Mouse (Mus musculus): Measurements from ENCODE around the gene Chchd1. TPM values are rescaled to one million over a fixed set of nuclear protein-coding genes. Genes with fewer than 3 reads are reported as not detected.

Chchd1 gene
- polyA plus RNA-seq, 1 experiment from 2014 or later, result 214 TPM

DNA sequence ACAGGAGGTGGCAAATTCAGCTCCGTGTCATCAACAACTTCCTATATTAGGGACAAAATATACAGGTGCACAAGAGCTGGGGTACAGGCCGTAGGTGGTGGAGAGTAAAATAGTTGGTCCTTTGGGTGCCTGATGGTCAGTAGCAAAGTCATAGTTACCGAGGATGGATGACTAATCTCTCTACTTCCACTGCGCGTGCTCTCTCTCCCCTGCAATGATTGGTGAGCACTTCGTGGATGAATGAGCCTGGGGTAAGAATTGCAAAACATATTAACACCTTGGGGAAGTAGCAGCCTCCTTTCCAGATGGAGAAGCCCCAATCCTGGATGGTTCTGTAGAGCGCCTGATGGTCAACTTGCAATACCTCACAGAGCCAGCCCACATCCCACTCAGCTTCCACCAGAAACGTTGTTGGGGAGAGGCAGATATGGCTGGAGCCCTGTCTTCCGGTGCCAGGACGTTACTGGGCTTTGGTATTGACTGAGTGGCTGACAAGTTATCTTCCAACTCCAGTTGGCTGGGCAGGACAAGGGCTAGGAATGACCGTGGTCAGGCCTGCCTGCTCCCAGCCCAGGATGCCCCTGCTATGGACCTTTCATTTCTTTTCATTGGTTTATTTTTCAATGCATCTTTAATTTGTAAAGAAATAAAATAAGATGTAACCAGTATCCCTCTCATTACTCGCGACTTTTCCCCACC lies 8.5 kb upstream of the Chchd1 start:
- no peaks in the 10 kb centered on the region for H3K9me3 ChIP-seq (ENCODE audit: control insufficient read depth, low read length)
- ATAC-seq (ENCODE audit: insufficient read depth, low FRiP score, low TSS enrichment) (peak; percentile 23; the same call in 1 of the 2 replicates), DNase-seq (ENCODE audit: low spot score) (peak; percentile 23)
- H3K4me3 ChIP-seq (ENCODE audit: low read depth, low read length), result peak overlapping the region; percentile 65
- peak overlapping the region; percentile 69 for H3K9ac ChIP-seq (ENCODE audit: low read length)
- H3K4me1 ChIP-seq (ENCODE audit: control insufficient read depth, insufficient read depth, low read length), result peaks cover 16% of the 10 kb centered on the region
- peak overlapping the region; percentile 89 for H3K27ac ChIP-seq (ENCODE audit: low read depth, low read length)
- 53% methylated on average over 13 of the region's 13 CpGs for WGBS
- no peaks in the 10 kb centered on the region for H3K27me3 ChIP-seq (ENCODE audit: control insufficient read depth, insufficient read depth, low read length)
- H3K36me3 ChIP-seq (ENCODE audit: control insufficient read depth, insufficient read depth, low read length), result peaks cover 16% of the 10 kb centered on the region
- H3K4me2 ChIP-seq (ENCODE audit: low read depth), result peak overlapping the region; percentile 76

DNA sequence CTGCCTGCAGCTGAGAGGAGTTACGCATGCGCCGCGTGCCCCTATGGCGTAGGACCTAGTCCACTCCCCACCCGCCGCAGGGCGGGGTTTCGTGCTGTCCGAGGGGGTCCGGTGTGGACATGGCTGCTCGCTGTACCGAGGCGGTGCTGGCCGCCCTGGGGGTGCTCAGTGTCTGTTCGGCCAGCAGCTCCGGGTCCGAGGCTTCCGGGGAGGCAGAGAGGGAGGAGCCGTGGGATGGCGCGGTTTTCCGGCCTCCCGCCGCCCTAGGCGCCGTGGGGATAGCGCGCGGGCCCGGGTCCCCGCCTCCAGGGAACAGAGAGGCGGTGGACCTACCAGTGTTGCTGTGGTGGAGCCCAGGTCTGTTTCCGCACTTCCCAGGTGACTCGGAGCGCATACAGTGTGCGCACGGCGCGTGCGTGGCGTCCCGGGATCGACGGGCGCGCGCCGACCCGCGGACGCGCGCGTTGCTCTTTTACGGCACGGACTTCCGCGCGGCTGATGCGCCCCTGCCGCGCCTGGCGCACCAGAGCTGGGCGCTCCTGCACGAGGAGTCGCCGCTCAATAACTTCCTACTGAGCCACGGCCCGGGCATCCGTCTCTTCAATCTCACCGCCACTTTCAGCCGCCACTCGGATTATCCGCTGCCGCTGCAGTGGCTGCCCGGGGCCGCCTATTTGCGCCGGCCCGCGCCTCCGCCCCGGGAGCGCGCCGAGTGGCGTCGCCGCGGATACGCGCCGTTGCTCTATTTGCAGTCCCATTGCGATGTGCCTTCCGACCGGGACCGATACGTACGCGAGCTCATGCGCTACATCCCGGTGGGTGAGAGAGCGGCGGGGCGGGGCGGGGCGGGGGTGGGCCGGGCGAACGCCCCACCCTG lies 7.7 kb upstream of the Chchd1 start, which contains the start of gene Fut11:
Gene Fut11, plus strand, starts transcription at position 85 of the 877 bp plus-strand sequence.
- WGBS, result under 1% methylated on average over 103 of the region's 111 CpGs
- ATAC-seq (ENCODE audit: insufficient read depth, low FRiP score, low TSS enrichment), result peak; percentile 89
- H3K4me1 ChIP-seq (ENCODE audit: control insufficient read depth, insufficient read depth, low read length), result peaks cover 16% of the 10 kb centered on the region

DNA sequence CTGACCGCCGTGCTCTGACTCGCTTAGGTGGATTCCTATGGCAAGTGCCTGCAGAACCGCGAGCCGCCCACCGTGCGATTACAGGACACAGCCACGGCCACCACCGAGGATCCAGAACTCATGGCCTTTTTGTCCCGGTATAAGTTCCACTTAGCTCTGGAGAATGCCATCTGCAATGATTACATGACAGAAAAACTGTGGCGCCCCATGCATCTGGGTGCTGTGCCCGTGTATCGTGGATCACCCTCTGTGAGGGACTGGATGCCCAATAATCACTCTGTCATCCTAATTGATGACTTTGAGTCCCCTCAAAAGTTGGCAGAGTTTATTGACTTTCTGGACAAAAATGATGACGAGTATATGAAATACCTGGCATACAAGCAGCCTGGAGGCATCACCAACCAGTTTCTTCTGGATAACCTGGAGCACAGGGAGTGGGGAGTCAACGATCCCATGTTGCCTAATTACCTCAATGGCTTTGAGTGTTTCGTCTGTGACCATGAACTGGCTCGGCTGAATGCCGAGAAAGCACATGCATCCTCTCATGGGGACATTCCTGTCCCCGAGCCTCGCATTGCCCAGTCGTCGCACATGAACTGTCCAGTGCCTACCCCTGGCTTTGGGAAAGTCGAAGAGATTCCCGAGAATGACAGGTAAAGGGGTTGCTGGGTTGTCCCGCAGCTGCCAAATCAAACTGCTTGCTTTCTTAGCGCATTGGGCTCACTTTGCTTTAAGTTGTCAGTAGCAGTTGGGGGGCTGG lies 6.9 kb upstream of the Chchd1 start:
- H3K9ac ChIP-seq (ENCODE audit: low read length), result peak overlapping the region; percentile 69
- H3K4me2 ChIP-seq (ENCODE audit: low read depth), result peak overlapping the region; percentile 76
- peaks cover 16% of the 10 kb centered on the region for H3K4me1 ChIP-seq (ENCODE audit: control insufficient read depth, insufficient read depth, low read length)
- peaks cover 12% of the 10 kb centered on the region for H3K36me3 ChIP-seq (ENCODE audit: control insufficient read depth, insufficient read depth, low read length)
- DNase-seq (ENCODE audit: low spot score), result no peak
- no peaks in the 10 kb centered on the region for H3K27me3 ChIP-seq (ENCODE audit: control insufficient read depth, insufficient read depth, low read length)
- H3K9me3 ChIP-seq (ENCODE audit: control insufficient read depth, low read length), result no peaks in the 10 kb centered on the region
- H3K27ac ChIP-seq (ENCODE audit: low read depth, low read length), result no peak overlapping the region
- peak overlapping the region; percentile 65 for H3K4me3 ChIP-seq (ENCODE audit: low read depth, low read length)
- 13% methylated on average over 27 of the region's 27 CpGs for WGBS
- peak; percentile 51; the same call in 1 of the 2 replicates for ATAC-seq (ENCODE audit: insufficient read depth, low FRiP score, low TSS enrichment)

More for the DNA sequence above, 7.7 kb upstream of the Chchd1 start, which contains the start of gene Fut11:
- Histone ChIP-seq H3K4me2 (ENCODE audit: low read depth) (peak within 1 kb of the TSS; percentile 76), H3K9me3 (ENCODE audit: control insufficient read depth, low read length) (no peaks in the 10 kb centered on the region), H3K27me3 (ENCODE audit: control insufficient read depth, insufficient read depth, low read length) (no peaks in the 10 kb centered on the region), H3K9ac (ENCODE audit: low read length) (peak within 1 kb of the TSS; percentile 69), H3K36me3 (ENCODE audit: control insufficient read depth, insufficient read depth, low read length) (peaks cover 15% of the 10 kb centered on the region), H3K4me3 (ENCODE audit: low read depth, low read length) (peak within 1 kb of the TSS; percentile 65), H3K27ac (ENCODE audit: low read depth, low read length) (peak within 1 kb of the TSS; percentile 89)
- DNase-seq (ENCODE audit: low spot score), result peak; percentile 89

- H3K9ac ChIP-seq (ENCODE audit: low read length), result no peak overlapping the region
These were observed 5.8 kb upstream of the Chchd1 start for GRCm38 (mm10) chr14:20696986-20697385.

GRCm38 (mm10) chr14:20698515-20698914 lies 4.3 kb upstream of the Chchd1 start:
- Histone ChIP-seq H3K9ac (ENCODE audit: low read length) (no peak overlapping the region), H3K4me1 (ENCODE audit: control insufficient read depth, insufficient read depth, low read length) (peaks cover 16% of the 10 kb centered on the region), H3K27ac (ENCODE audit: low read depth, low read length) (no peak overlapping the region), H3K4me2 (ENCODE audit: low read depth) (no peak overlapping the region), H3K27me3 (ENCODE audit: control insufficient read depth, insufficient read depth, low read length) (no peaks in the 10 kb centered on the region), H3K9me3 (ENCODE audit: control insufficient read depth, low read length) (no peaks in the 10 kb centered on the region), H3K36me3 (ENCODE audit: control insufficient read depth, insufficient read depth, low read length) (no peaks in the 10 kb centered on the region), H3K4me3 (ENCODE audit: low read depth, low read length) (no peak overlapping the region)
- WGBS, result 93% methylated on average over 2 of the region's 2 CpGs
- DNase-seq (ENCODE audit: low spot score), result no peak
- no peak for ATAC-seq (ENCODE audit: insufficient read depth, low FRiP score, low TSS enrichment)

More at GRCm38 (mm10) chr14:20696986-20697385, 5.8 kb upstream of the Chchd1 start:
- WGBS, result 36% methylated on average over 1 of the region's 1 CpGs
- Histone ChIP-seq H3K36me3 (ENCODE audit: control insufficient read depth, insufficient read depth, low read length) (peaks cover 4% of the 10 kb centered on the region; the same call in 1 of the 2 replicates), H3K27ac (ENCODE audit: low read depth, low read length) (no peak overlapping the region), H3K4me1 (ENCODE audit: control insufficient read depth, insufficient read depth, low read length) (peaks cover 16% of the 10 kb centered on the region), H3K4me3 (ENCODE audit: low read depth, low read length) (peak overlapping the region; percentile 65; the same call in 1 of the 2 replicates), H3K27me3 (ENCODE audit: control insufficient read depth, insufficient read depth, low read length) (no peaks in the 10 kb centered on the region), H3K4me2 (ENCODE audit: low read depth) (peak overlapping the region; percentile 76), H3K9me3 (ENCODE audit: control insufficient read depth, low read length) (no peaks in the 10 kb centered on the region)
- DNase-seq (ENCODE audit: low spot score), result peak; percentile 30
- ATAC-seq (ENCODE audit: insufficient read depth, low FRiP score, low TSS enrichment), result no peak

- ATAC-seq (ENCODE audit: insufficient read depth, low FRiP score, low TSS enrichment) (no peak), DNase-seq (ENCODE audit: low spot score) (no peak)
- no peak overlapping the region for H3K27ac ChIP-seq (ENCODE audit: low read depth, low read length)
- 85% methylated on average over 3 of the region's 3 CpGs for whole genome bisulfite sequencing
- H3K9me3 ChIP-seq (ENCODE audit: control insufficient read depth, low read length), result no peaks in the 10 kb centered on the region
- no peaks in the 10 kb centered on the region for H3K36me3 ChIP-seq (ENCODE audit: control insufficient read depth, insufficient read depth, low read length)
- no peak overlapping the region for H3K4me3 ChIP-seq (ENCODE audit: low read depth, low read length)
- peaks cover 12% of the 10 kb centered on the region for H3K4me1 ChIP-seq (ENCODE audit: control insufficient read depth, insufficient read depth, low read length)
- no peak overlapping the region for H3K4me2 ChIP-seq (ENCODE audit: low read depth)
- H3K27me3 ChIP-seq (ENCODE audit: control insufficient read depth, insufficient read depth, low read length), result no peaks in the 10 kb centered on the region
- no peak overlapping the region for H3K9ac ChIP-seq (ENCODE audit: low read length)
These were observed 2.4 kb upstream of the Chchd1 start for GRCm38 (mm10) chr14:20700362-20700761.

DNA sequence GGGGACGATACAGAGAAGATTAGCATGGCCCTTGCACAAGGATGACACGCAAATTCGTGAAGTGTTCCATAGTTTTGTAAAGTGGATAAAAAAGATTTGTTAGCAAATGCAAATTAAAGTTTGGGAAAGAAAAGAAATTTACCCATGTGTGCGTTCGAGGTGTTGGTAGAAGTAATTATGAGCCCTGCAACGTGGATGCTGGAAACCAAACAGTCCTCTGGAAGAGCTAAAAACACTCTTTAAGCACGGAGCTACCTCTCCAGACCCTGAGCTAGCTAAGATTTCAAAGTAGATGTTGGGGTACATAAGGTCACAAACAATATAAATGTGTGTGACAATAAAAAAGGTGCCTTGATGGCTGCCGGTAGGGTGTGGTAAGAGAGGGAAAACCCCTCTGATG lies 1.3 kb upstream of the Chchd1 start:
- 83% methylated on average over 8 of the region's 8 CpGs for WGBS
- Histone ChIP-seq H3K9ac (ENCODE audit: low read length) (no peak overlapping the region), H3K27me3 (ENCODE audit: control insufficient read depth, insufficient read depth, low read length) (no peaks in the 10 kb centered on the region), H3K9me3 (ENCODE audit: control insufficient read depth, low read length) (no peaks in the 10 kb centered on the region), H3K27ac (ENCODE audit: low read depth, low read length) (no peak overlapping the region), H3K36me3 (ENCODE audit: control insufficient read depth, insufficient read depth, low read length) (no peaks in the 10 kb centered on the region), H3K4me1 (ENCODE audit: control insufficient read depth, insufficient read depth, low read length) (peaks cover 4% of the 10 kb centered on the region; the same call in 1 of the 2 replicates), H3K4me3 (ENCODE audit: low read depth, low read length) (0 out of 2 replicates have a peak overlapping the region, but pooled peaks have one; percentile 73), H3K4me2 (ENCODE audit: low read depth) (peak overlapping the region; percentile 52)
- ATAC-seq (ENCODE audit: insufficient read depth, low FRiP score, low TSS enrichment) (no peak), DNase-seq (ENCODE audit: low spot score) (no peak)

DNA sequence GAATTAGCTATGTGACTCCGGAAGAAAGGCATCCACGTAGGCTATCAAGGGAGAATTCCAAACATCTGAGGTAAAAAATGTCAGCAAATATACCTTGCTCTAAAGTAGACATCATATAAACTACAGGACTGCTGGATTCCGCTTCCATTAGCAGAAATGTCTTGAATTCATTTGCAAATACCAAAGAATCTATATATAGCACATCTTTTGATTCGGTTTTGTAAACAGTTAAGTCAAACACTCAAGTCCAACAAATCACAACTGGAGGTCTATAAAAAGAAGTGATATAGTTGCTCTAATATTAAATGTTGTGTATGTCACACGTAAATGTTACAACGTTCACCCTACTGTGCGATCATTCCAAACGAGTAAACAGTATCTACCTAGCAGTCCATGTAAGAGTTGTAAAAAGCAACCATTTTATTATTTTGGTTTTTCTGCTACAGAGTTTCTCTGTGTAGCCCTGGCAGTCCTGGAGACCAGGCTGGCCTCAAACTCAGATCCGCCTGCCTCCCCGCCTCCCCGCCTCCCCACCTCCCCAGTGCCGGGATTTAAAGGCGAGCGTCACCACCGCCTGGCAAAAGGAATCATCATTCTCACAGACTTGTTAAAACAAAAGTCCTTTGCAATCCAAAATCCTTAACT lies 588 bp upstream of the Chchd1 start:
- H3K4me2 ChIP-seq (ENCODE audit: low read depth), result peak overlapping the region; percentile 52
- WGBS, result 16% methylated on average over 15 of the region's 15 CpGs
- no peaks in the 10 kb centered on the region for H3K36me3 ChIP-seq (ENCODE audit: control insufficient read depth, insufficient read depth, low read length)
- no peaks in the 10 kb centered on the region; the same call in 1 of the 2 replicates for H3K4me1 ChIP-seq (ENCODE audit: control insufficient read depth, insufficient read depth, low read length)
- peak overlapping the region; percentile 78 for H3K27ac ChIP-seq (ENCODE audit: low read depth, low read length)
- H3K4me3 ChIP-seq (ENCODE audit: low read depth, low read length), result peak overlapping the region; percentile 73
- no peaks in the 10 kb centered on the region for H3K9me3 ChIP-seq (ENCODE audit: control insufficient read depth, low read length)
- H3K27me3 ChIP-seq (ENCODE audit: control insufficient read depth, insufficient read depth, low read length), result no peaks in the 10 kb centered on the region
- DNase-seq (ENCODE audit: low spot score), result no peak
- peak overlapping the region; percentile 83 for H3K9ac ChIP-seq (ENCODE audit: low read length)
- ATAC-seq (ENCODE audit: insufficient read depth, low FRiP score, low TSS enrichment), result peak; percentile 18

All from neural tube, embryonic 11.5 days (tissue).